Mouse (Mus musculus): ENCODE results near the gene Prok1. TPM values are rescaled to one million over a fixed set of nuclear protein-coding genes. Genes with fewer than 3 reads are reported as not detected.

The Prok1 gene
- polyA plus RNA-seq, 1 experiment from 2014 or later, result not detected

- Histone ChIP-seq H3K9me3 (no peaks in the 10 kb centered on the region), H3K36me3 (no peaks in the 10 kb centered on the region), H3K27me3 (no peaks in the 10 kb centered on the region), H3K4me3 (no peak overlapping the region), H3K4me1 (peaks cover 12% of the 10 kb centered on the region), H3K9ac (replicated peaks) (no peak overlapping the region), H3K4me2 (replicated peaks) (no peak overlapping the region), H3K27ac (replicated peaks) (no peak overlapping the region)
- WGBS, result 71% methylated on average over 5 of the region's 5 CpGs
- ATAC-seq (ENCODE audit: low FRiP score, low read depth), result no peak
Measured at GRCm38 (mm10) chr3:107257924-107258323, 18.4 kb upstream of the Prok1 start.

GRCm38 (mm10) chr3:107256724-107257123, 17.2 kb upstream of the Prok1 start:
- ATAC-seq (ENCODE audit: low FRiP score, low read depth), result no peak
- H3K4me2 ChIP-seq (replicated peaks), result no peak overlapping the region
- H3K9me3 ChIP-seq, result no peaks in the 10 kb centered on the region
- no peak overlapping the region for H3K9ac ChIP-seq (replicated peaks)
- no peak overlapping the region for H3K27ac ChIP-seq (replicated peaks)
- no peaks in the 10 kb centered on the region for H3K27me3 ChIP-seq
- WGBS, result 71% methylated on average over 7 of the region's 7 CpGs
- H3K4me1 ChIP-seq, result peaks cover 10% of the 10 kb centered on the region
- no peaks in the 10 kb centered on the region for H3K36me3 ChIP-seq
- no peak overlapping the region for H3K4me3 ChIP-seq

GRCm38 (mm10) chr3:107255992-107256391, 16.5 kb upstream of the Prok1 start:
- H3K4me3 ChIP-seq, result no peak overlapping the region
- H3K9ac ChIP-seq (replicated peaks), result no peak overlapping the region
- H3K27ac ChIP-seq (replicated peaks), result no peak overlapping the region
- no peaks in the 10 kb centered on the region for H3K27me3 ChIP-seq
- no peak overlapping the region for H3K4me2 ChIP-seq (replicated peaks)
- ATAC-seq (ENCODE audit: low FRiP score, low read depth), result no peak
- H3K4me1 ChIP-seq, result peaks cover 4% of the 10 kb centered on the region; the same call in 1 of the 2 replicates
- no peaks in the 10 kb centered on the region for H3K9me3 ChIP-seq
- no peaks in the 10 kb centered on the region for H3K36me3 ChIP-seq
- 88% methylated on average over 3 of the region's 3 CpGs for whole genome bisulfite sequencing

- 86% methylated on average over 5 of the region's 5 CpGs for WGBS
- no peak overlapping the region for H3K27ac ChIP-seq (replicated peaks)
- H3K27me3 ChIP-seq, result no peaks in the 10 kb centered on the region
Measured at GRCm38 (mm10) chr3:107253925-107254324, 14.4 kb upstream of the Prok1 start.

GRCm38 (mm10) chr3:107252035-107252434, 12.5 kb upstream of the Prok1 start:
- no peaks in the 10 kb centered on the region for H3K9me3 ChIP-seq
- no peaks in the 10 kb centered on the region for H3K27me3 ChIP-seq
- H3K4me1 ChIP-seq, result 0 out of 2 replicates have a peak, but pooled peaks cover 3% of the 10 kb centered on the region
- H3K4me2 ChIP-seq (replicated peaks), result no peak overlapping the region
- 77% methylated on average over 4 of the region's 4 CpGs for WGBS
- H3K36me3 ChIP-seq, result no peaks in the 10 kb centered on the region
- no peak overlapping the region for H3K4me3 ChIP-seq
- no peak for ATAC-seq (ENCODE audit: low FRiP score, low read depth)
- no peak overlapping the region for H3K9ac ChIP-seq (replicated peaks)
- H3K27ac ChIP-seq (replicated peaks), result no peak overlapping the region

More at GRCm38 (mm10) chr3:107253925-107254324, 14.4 kb upstream of the Prok1 start:
- Histone ChIP-seq H3K36me3 (no peaks in the 10 kb centered on the region), H3K4me1 (no peaks in the 10 kb centered on the region), H3K4me3 (no peak overlapping the region), H3K9ac (replicated peaks) (no peak overlapping the region), H3K9me3 (no peaks in the 10 kb centered on the region), H3K4me2 (replicated peaks) (no peak overlapping the region)
- no peak for ATAC-seq (ENCODE audit: low FRiP score, low read depth)

- no peak overlapping the region for H3K27ac ChIP-seq (replicated peaks)
- no peak overlapping the region for H3K4me3 ChIP-seq
- H3K36me3 ChIP-seq, result no peaks in the 10 kb centered on the region
- ATAC-seq (ENCODE audit: low FRiP score, low read depth), result no peak
- H3K9me3 ChIP-seq, result no peaks in the 10 kb centered on the region
- no peak overlapping the region for H3K9ac ChIP-seq (replicated peaks)
- H3K4me1 ChIP-seq, result 0 out of 2 replicates have a peak, but pooled peaks cover 6% of the 10 kb centered on the region
- no peaks in the 10 kb centered on the region for H3K27me3 ChIP-seq
- 80% methylated on average over 2 of the region's 2 CpGs for WGBS
- no peak overlapping the region for H3K4me2 ChIP-seq (replicated peaks)
Measured at GRCm38 (mm10) chr3:107250320-107250719, 10.8 kb upstream of the Prok1 start.

- Histone ChIP-seq H3K4me1 (0 out of 2 replicates have a peak, but pooled peaks cover 6% of the 10 kb centered on the region), H3K9ac (replicated peaks) (no peak overlapping the region), H3K27ac (replicated peaks) (no peak overlapping the region), H3K36me3 (no peaks in the 10 kb centered on the region), H3K9me3 (no peaks in the 10 kb centered on the region), H3K27me3 (no peaks in the 10 kb centered on the region), H3K4me3 (no peak overlapping the region), H3K4me2 (replicated peaks) (no peak overlapping the region)
- ATAC-seq (ENCODE audit: low FRiP score, low read depth), result no peak
- WGBS, result 68% methylated on average over 3 of the region's 3 CpGs
Measured at GRCm38 (mm10) chr3:107249042-107249441, 9.5 kb upstream of the Prok1 start.

GRCm38 (mm10) chr3:107246876-107247275, 7.4 kb upstream of the Prok1 start:
- H3K9me3 ChIP-seq, result no peaks in the 10 kb centered on the region
- 79% methylated on average over 6 of the region's 6 CpGs for WGBS
- H3K4me1 ChIP-seq, result peaks cover 6% of the 10 kb centered on the region; the same call in 1 of the 2 replicates
- H3K27ac ChIP-seq (replicated peaks), result no peak overlapping the region
- H3K36me3 ChIP-seq, result no peaks in the 10 kb centered on the region
- H3K9ac ChIP-seq (replicated peaks), result no peak overlapping the region
- no peaks in the 10 kb centered on the region for H3K27me3 ChIP-seq
- H3K4me3 ChIP-seq, result no peak overlapping the region
- no peak for ATAC-seq (ENCODE audit: low FRiP score, low read depth)
- H3K4me2 ChIP-seq (replicated peaks), result no peak overlapping the region

- Histone ChIP-seq H3K4me1 (peaks cover 9% of the 10 kb centered on the region; the same call in 1 of the 2 replicates), H3K27me3 (peaks cover 5% of the 10 kb centered on the region; the same call in 1 of the 2 replicates), H3K9ac (replicated peaks) (no peak overlapping the region), H3K4me2 (replicated peaks) (no peak overlapping the region), H3K4me3 (no peak overlapping the region), H3K27ac (replicated peaks) (no peak overlapping the region), H3K36me3 (no peaks in the 10 kb centered on the region), H3K9me3 (no peaks in the 10 kb centered on the region)
- 35% methylated on average over 14 of the region's 14 CpGs for WGBS
- ATAC-seq (ENCODE audit: low FRiP score, low read depth), result no peak
Measured at GRCm38 (mm10) chr3:107241389-107242094, 2.0 kb upstream of the Prok1 start.

- Histone ChIP-seq H3K9me3 (no peaks in the 10 kb centered on the region), H3K27me3 (peaks cover 5% of the 10 kb centered on the region; the same call in 1 of the 2 replicates), H3K4me3 (no peak overlapping the region), H3K4me2 (replicated peaks) (no peak overlapping the region), H3K36me3 (no peaks in the 10 kb centered on the region), H3K4me1 (peaks cover 9% of the 10 kb centered on the region; the same call in 1 of the 2 replicates), H3K9ac (replicated peaks) (no peak overlapping the region), H3K27ac (replicated peaks) (no peak overlapping the region)
- WGBS, result 88% methylated on average over 8 of the region's 8 CpGs
- ATAC-seq (ENCODE audit: low FRiP score, low read depth), result no peak
Measured at GRCm38 (mm10) chr3:107238471-107238980, 981 bp downstream of the Prok1 start.

- no peak overlapping the region for H3K27ac ChIP-seq (replicated peaks)
- peaks cover 9% of the 10 kb centered on the region; the same call in 1 of the 2 replicates for H3K4me1 ChIP-seq
- no peak overlapping the region for H3K4me2 ChIP-seq (replicated peaks)
- H3K4me3 ChIP-seq, result no peak overlapping the region
- no peaks in the 10 kb centered on the region for H3K36me3 ChIP-seq
- ATAC-seq (ENCODE audit: low FRiP score, low read depth), result no peak
- H3K9me3 ChIP-seq, result no peaks in the 10 kb centered on the region
- no peak overlapping the region for H3K9ac ChIP-seq (replicated peaks)
- peaks cover 6% of the 10 kb centered on the region for H3K27me3 ChIP-seq
- WGBS, result 52% methylated on average over 2 of the region's 2 CpGs
Measured at GRCm38 (mm10) chr3:107238051-107238450, 1.5 kb downstream of the Prok1 start.

GRCm38 (mm10) chr3:107233945-107234344, 5.6 kb downstream of the Prok1 start:
- Histone ChIP-seq H3K4me2 (replicated peaks) (no peak overlapping the region), H3K9ac (replicated peaks) (no peak overlapping the region), H3K27me3 (peaks cover 5% of the 10 kb centered on the region; the same call in 1 of the 2 replicates), H3K4me3 (no peak overlapping the region), H3K27ac (replicated peaks) (no peak overlapping the region), H3K36me3 (no peaks in the 10 kb centered on the region), H3K4me1 (no peaks in the 10 kb centered on the region), H3K9me3 (no peaks in the 10 kb centered on the region)
- no peak; the same call in 1 of the 2 replicates for ATAC-seq (ENCODE audit: low FRiP score, low read depth)
- WGBS, result 24% methylated on average over 2 of the region's 2 CpGs

Data from midbrain, embryonic 12.5 days (tissue).